Comparison of ENCODE assay signal across 8 mouse cellular contexts in the genomic region with DNA sequence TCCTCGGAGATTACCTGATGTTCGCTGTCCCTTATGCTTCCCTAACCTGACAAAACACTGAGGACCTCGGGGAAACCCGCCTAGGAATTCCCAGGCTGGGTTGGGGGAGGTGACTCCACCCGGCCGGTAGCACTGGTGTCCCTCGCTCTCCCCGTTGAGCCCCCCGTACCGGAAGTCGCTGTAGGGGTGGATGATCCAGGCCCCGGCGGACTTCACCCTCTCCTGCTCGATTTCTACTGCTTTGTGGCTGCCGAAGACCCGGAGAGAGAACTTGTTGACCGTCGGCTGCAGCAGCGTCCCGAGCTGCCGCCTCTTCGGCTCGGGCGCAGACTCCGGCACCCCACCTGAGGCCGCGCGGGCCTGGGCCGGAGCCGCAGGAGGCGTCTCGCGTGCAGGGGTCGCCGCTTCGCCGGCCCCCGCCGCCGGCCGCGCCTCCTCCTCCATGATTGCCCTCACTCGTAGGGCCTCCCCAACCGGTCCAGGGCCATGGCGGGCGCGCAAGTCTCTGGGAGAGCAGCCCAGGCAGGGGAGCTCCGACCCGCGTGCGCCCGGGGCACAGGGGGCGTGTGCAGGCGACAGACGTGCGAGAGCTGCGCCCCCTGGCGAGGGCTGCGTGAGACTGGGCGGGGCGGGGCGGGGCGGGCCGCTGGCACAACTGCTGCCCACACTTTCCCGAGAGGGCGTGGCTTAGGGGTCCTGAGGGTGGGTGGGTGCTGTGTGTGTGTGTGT. TPM values are rescaled to one million over a fixed set of nuclear protein-coding genes. Genes with fewer than 3 reads are reported as not detected.
DNase-seq lines count a peak whose midpoint lies in the region; ATAC-seq and TF ChIP-seq lines count a peak whose summit lies in the region.

Gene Hcn3, minus strand, starts transcription at position 581 of the 729 bp plus-strand sequence.

- 0% methylated on average over 49 of the region's 66 CpGs for WGBS in hindbrain, embryonic 11.5 days

- TF ChIP-seq CTCF in embryonic fibroblast, embryonic 13.5 days (IDR thresholded peaks at IDR 0.05; ENCODE audit: borderline replicate concordance, insufficient read depth, low read length), result peak; percentile 53; the same call in 1 of the 2 replicates

- intact Hi-C loops in left cerebral cortex, postnatal 36 days (cut with DNase I), result loop anchor here (5.0 kb wide), 3 partner anchors 42 to 212 kb away; partner anchors contain the start of gene Rusc1

- H3K4me1 ChIP-seq in embryonic fibroblast, embryonic 13.5 days (ENCODE audit: control insufficient read depth, insufficient read depth, low read length), result peaks cover 4% of the 10 kb centered on the region; the same call in 1 of the 2 replicates
- H3K4me1 ChIP-seq in hindbrain, embryonic 11.5 days (replicated peaks; ENCODE audit: control insufficient read depth, insufficient read depth, low read length), result 0 out of 2 replicates have a peak, but pooled peaks cover 4% of the 10 kb centered on the region

- H3K9me3 ChIP-seq in hindbrain, embryonic 11.5 days (ENCODE audit: control insufficient read depth, low read length), result no peaks in the 10 kb centered on the region

- no peak within 1 kb of the TSS for H3K27ac ChIP-seq in embryonic fibroblast, embryonic 13.5 days (ENCODE audit: insufficient read depth, low read length)
- H3K27ac ChIP-seq in hindbrain, embryonic 11.5 days (ENCODE audit: low read depth, low read length), result no peak within 1 kb of the TSS; the same call in 1 of the 2 replicates

- H3K9ac ChIP-seq in hindbrain, embryonic 11.5 days (ENCODE audit: low read depth, low read length), result peak within 1 kb of the TSS; percentile 74

- no peaks in the 10 kb centered on the region for H3K36me3 ChIP-seq in hindbrain, embryonic 11.5 days (ENCODE audit: control insufficient read depth, insufficient read depth, low read length)

- H3K4me2 ChIP-seq in hindbrain, embryonic 11.5 days (replicated peaks; ENCODE audit: low read depth, low read length), result peak within 1 kb of the TSS; percentile 96

- TF ChIP-seq POLR2A in embryonic fibroblast, embryonic 13.5 days (IDR thresholded peaks at IDR 0.05; ENCODE audit: low read depth, low read length), result no peak

- peak within 1 kb of the TSS; percentile 29 for H3K4me3 ChIP-seq in embryonic fibroblast, embryonic 13.5 days (ENCODE audit: insufficient read depth, low read length)
- H3K4me3 ChIP-seq in hindbrain, embryonic 11.5 days (ENCODE audit: low read depth, low read length), result peak within 1 kb of the TSS; percentile 70

- ATAC-seq in frontal cortex, adult (ENCODE audit: low TSS enrichment), result peak; percentile 12; the same call in 1 of the 2 replicates
- peak; percentile 84 for ATAC-seq in hindbrain, embryonic 11.5 days (ENCODE audit: low FRiP score)

- no peak for DNase-seq in frontal cortex, postnatal 14 days (ENCODE audit: low spot score in 2 of 2)
- peak; percentile 76 for DNase-seq in adrenal gland, postnatal 25 days
- peak; percentile 88 for DNase-seq in hindbrain, embryonic 11.5 days (ENCODE audit: low spot score)
- DNase-seq in left cerebral cortex, postnatal 36 days (ENCODE audit: low spot score in 2 of 2), result peak in 1 of 2 experiments; percentile 55
- DNase-seq in mesoderm, embryonic 11.5 days (ENCODE audit: low read depth, low spot score), result peak; percentile 86
- peak; percentile 54 for DNase-seq in spleen, adult 12 weeks (ENCODE audit: low spot score)

- H3K27me3 ChIP-seq in hindbrain, embryonic 11.5 days (ENCODE audit: control insufficient read depth, insufficient read depth, low read length), result no peaks in the 10 kb centered on the region

RNA-seq across cellular contexts. Expression of gene Hcn3, which starts in this region (rescaled TPM):
- 9.3 and 17.7 TPM in 2 replicates for total RNA-seq in adrenal gland, postnatal 25 days (2021)
- 0.32 and 1.0 TPM in 2 replicates for polyA plus RNA-seq in embryonic fibroblast, embryonic 13.5 days (2011; ENCODE audit: insufficient read length, low read depth, missing spikeins)
- 3.6 and 4.5 TPM in 2 replicates for polyA plus RNA-seq in hindbrain, embryonic 11.5 days (2014; fragmentation: Nextera tagmentation; extraction: Ambion mirVana)
- total RNA-seq in left cerebral cortex, postnatal 36 days (2021), result 10 to 100 TPM; 12.9 to 19.1 TPM

Comparison
In these comparisons a context has a peak if more than half of its experiments do, and no peak if none do; other contexts are left out.
1. DNase-seq: peak in adrenal gland, postnatal 25 days (single experiment), hindbrain, embryonic 11.5 days (single experiment), mesoderm, embryonic 11.5 days (single experiment) and spleen, adult 12 weeks (single experiment); none in frontal cortex, postnatal 14 days (0 of 2).